Mouse (Mus musculus) layer of hippocampus, adult 2 months (tissue): ENCODE data around the gene Olfr1357. TPM values are rescaled to one million over a fixed set of nuclear protein-coding genes. Genes with fewer than 3 reads are reported as not detected.
"Not testable (repeated sequence)": the region's sequence is repeated elsewhere in the genome, so short reads cannot be mapped to it uniquely, and the experiment has no call there.

Source experiments
- DNase-seq, 2 experiments: peaks; one replicate each; pipeline ENCODE4 v3.0.0; 2022; ENCODE audit warnings: low spot score in 2 of 2
- H3K27ac ChIP-seq: fragments of 200-600 bp; 2 replicates; pipeline ENCODE4 v1.8.1; 2022
- H3K4me3 ChIP-seq: fragments of 200-600 bp; 2 replicates; pipeline ENCODE4 v1.8.1; 2022; ENCODE audit warnings: mild to moderate bottlenecking
- CTCF ChIP-seq: fragments of 200-600 bp; conservative IDR thresholded peaks from 2 replicates; pipeline ENCODE4 v1.8.1; 2022; ENCODE audit warnings: antibody characterized with exemption, mild to moderate bottlenecking, moderate library complexity
- long read RNA-seq, 2 experiments: library from polyadenylated mRNA; stranded (forward); transcript quantifications; one replicate each; pipeline ENCODE4 v2.0.0; 2021; ENCODE audit warnings: borderline mapping rate in 2 of 2
- total RNA-seq, 2 experiments: library from RNA; stranded (reverse); gene quantifications; 2 replicates each; pipeline ENCODE4 v1.2.3; 2021

The Olfr1357 gene
- total RNA-seq: not detected
- long read RNA-seq, experiment 1: 0 reads
- long read RNA-seq, experiment 2: 0 reads

DNA sequence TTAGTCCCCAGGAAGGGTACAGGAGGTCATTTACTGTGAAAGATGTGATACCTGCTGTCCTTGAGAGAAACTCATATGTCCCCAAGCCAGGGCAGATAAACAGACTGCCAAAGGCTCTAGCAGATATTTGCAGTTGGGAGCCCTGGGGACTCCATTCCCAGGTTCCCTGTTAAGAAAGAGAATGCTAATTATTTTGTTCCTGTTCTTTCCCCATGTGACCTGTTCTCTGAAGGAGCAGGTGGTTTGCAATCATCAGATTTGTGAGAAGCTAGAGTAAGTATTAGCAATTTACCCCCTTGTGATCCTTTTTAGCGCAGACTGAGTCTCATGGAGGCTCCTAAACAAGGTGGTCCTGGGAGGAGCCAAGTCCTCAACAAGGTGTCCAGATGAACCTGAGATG lies at the start of gene Olfr1357:
TSS of gene Olfr1357 (minus strand) at position 101 of the 400 bp plus-strand sequence.
- Histone ChIP-seq H3K27ac (no peak within 1 kb of the TSS), H3K4me3 (no peak within 1 kb of the TSS)
- TF ChIP-seq CTCF: no peak
- no peak for DNase-seq

- not testable (repeated sequence) for DNase-seq, H3K4me3 ChIP-seq, H3K27ac ChIP-seq
These were observed 48.8 kb upstream of the Olfr1357 start for GRCm38 (mm10) chr10:78666696-78667095.

DNA sequence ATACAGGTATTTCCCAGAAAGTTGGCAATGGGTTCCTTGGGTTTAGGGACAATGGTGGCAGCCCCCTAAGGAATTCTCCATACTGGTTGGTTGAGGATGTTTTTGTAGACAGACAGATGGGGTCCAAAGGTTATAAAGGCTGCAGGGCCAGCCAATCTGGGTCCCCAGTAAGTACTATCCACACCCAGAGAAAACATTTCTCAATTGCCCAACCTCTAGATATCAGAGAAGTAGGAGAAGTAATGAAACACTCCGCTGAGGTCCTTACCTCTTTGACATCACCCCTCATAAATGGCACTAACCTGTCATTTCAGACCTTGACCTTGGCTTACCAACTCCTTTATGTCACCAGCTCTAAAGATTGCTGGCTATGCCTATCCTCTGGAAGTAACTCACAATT lies 46.7 kb upstream of the Olfr1357 start:
- no peak overlapping the region for H3K27ac ChIP-seq
- no peak for TF ChIP-seq CTCF

DNA sequence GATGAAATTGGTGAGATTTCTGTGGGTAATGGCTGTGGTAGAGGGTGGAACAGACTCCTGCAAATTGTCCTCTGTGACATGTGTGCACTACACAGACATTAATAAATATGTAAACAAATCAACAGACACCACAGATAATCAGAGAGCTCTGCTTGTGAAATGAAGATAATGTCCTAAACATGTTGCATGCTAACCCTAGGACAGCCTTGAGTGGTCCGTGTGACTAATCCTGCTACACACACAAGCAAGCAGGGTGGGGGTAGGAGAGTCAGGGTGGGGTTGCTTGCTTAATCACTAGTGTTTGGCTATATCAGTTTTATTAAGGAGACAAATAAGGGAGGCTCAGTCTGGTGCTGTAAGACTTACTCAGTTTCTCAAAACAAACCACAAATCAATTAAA lies 43.3 kb upstream of the Olfr1357 start:
- no peak for DNase-seq
- TF ChIP-seq CTCF: no peak
- Histone ChIP-seq H3K4me3 (no peak overlapping the region), H3K27ac (no peak overlapping the region)

More for the DNA sequence above, 46.7 kb upstream of the Olfr1357 start:
- DNase-seq: no peak
- H3K4me3 ChIP-seq: no peak overlapping the region

GRCm38 (mm10) chr10:78632311-78632710 lies 14.4 kb upstream of the Olfr1357 start:
- DNase-seq: peak; percentile 43 to 45
- TF ChIP-seq CTCF: peak; percentile 77
- Histone ChIP-seq H3K4me3 (no peak overlapping the region), H3K27ac (no peak overlapping the region)

GRCm38 (mm10) chr10:78630194-78630593 lies 12.3 kb upstream of the Olfr1357 start:
- TF ChIP-seq CTCF: no peak
- DNase-seq: peak; percentile 28 to 51
- no peak overlapping the region for H3K27ac ChIP-seq
- H3K4me3 ChIP-seq: no peak overlapping the region

DNA sequence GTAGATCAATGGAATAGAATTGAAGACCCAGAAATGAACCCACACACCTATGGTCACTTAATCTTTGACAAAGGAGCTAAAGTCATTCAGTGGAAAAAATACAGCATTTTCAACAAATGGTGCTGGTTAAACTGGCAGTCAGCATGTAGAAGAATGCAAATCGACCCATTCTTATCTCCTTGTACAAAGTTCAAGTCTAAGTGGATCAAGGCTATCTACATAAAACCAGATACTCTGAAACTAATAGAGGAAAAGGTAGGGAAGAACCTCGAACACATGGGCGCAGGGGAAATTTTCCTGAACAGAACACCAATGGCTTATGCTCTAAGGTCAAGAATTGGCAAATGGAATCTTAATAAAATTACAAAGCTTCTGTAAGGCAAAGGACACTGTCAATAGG lies 5.3 kb upstream of the Olfr1357 start:
- H3K4me3 ChIP-seq, DNase-seq, H3K27ac ChIP-seq: not testable (repeated sequence)

DNA sequence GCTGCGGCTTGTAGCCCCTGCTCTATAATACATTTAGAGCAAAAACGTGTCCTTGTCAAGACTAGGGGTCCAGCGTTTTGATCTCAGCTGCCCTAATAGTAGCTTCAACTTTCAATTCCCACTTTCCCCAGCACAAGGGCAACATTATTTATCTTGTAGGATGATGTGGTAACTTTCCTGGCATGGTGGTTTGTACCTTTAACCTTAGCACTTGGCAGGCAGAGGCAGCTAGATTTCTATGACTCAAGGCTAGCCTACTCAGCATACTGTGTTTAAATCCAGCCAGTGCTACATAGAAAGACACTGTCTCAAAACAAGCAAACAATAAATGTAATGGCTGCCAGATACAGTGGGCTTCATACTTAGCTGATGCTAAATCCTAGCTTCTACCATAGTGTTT lies 10.3 kb downstream of the Olfr1357 start:
- no peak for TF ChIP-seq CTCF
- H3K27ac ChIP-seq: no peak overlapping the region
- H3K4me3 ChIP-seq: no peak overlapping the region
- DNase-seq: no peak

DNA sequence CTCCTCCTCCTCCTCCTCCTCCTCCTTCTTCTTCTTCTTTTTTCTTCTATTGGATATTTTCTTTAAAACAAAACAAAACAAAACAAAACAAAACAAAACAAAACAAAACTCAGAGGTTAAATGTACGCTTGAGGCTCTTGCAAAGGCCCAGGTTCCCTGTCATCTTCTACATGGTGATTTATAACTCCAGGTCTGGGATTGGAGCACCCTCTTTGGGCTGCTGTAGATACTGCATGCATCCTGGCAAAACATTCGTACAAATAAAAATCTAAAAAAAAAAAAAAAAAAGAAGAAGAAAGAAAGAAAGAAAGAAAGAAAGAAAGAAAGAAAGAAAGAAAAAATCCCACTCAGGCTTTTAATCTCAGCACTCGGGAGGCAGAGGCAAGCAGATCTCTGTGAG lies 12.8 kb downstream of the Olfr1357 start:
- Histone ChIP-seq H3K4me3 (no peak overlapping the region), H3K27ac (no peak overlapping the region)
- peak; percentile 27 to 42 for DNase-seq
- peak; percentile 80 for TF ChIP-seq CTCF

DNA sequence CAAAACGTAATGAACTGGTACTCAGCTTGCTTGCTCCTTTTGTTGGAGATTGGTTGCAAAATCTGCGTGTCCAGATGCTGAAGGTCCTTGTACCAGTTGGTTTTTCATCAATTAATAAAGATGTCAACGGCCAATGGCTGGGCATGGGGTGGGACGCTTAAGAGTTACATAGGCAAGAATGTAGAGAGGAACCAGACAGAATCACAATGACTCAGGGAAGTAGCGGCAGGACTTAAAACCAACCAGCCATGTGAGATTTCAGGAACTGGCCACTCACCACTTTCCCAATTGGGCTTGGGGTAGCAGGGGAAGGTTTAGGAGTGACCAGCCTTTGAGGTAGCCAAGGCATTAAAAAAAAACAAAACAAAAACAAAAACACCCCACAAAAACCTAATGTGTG lies 18.0 kb downstream of the Olfr1357 start:
- no peak overlapping the region for H3K4me3 ChIP-seq
- DNase-seq: no peak
- no peak for TF ChIP-seq CTCF
- H3K27ac ChIP-seq: no peak overlapping the region

- no peak for DNase-seq
- TF ChIP-seq CTCF: no peak
- no peak overlapping the region for H3K4me3 ChIP-seq
- no peak overlapping the region for H3K27ac ChIP-seq
These were observed 23.3 kb downstream of the Olfr1357 start for GRCm38 (mm10) chr10:78594566-78594965.

- TF ChIP-seq CTCF: no peak
- Histone ChIP-seq H3K4me3 (no peak overlapping the region), H3K27ac (no peak overlapping the region)
- no peak for DNase-seq
These were observed 23.7 kb downstream of the Olfr1357 start for GRCm38 (mm10) chr10:78594157-78594556.

DNA sequence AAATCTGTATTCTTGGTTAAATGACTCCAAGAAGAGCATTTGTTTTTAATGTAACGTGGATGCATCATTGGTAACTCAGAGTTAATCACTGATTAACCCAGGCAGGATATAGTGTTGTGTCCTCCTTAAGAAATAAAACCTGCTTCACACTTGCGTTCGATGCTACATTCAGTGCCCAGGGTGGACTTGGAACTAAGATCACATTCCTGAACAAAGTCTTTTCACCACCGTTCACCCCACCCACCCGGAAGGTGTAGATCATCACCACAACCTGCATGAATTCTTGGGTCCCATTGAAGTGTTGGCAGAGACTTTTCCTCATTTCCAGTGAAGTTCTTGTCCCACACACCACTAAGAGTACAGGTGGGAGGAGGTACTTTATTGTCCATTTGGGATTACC lies 24.1 kb downstream of the Olfr1357 start:
- no peak for DNase-seq
- TF ChIP-seq CTCF: no peak
- H3K4me3 ChIP-seq: no peak overlapping the region
- H3K27ac ChIP-seq: no peak overlapping the region

DNA sequence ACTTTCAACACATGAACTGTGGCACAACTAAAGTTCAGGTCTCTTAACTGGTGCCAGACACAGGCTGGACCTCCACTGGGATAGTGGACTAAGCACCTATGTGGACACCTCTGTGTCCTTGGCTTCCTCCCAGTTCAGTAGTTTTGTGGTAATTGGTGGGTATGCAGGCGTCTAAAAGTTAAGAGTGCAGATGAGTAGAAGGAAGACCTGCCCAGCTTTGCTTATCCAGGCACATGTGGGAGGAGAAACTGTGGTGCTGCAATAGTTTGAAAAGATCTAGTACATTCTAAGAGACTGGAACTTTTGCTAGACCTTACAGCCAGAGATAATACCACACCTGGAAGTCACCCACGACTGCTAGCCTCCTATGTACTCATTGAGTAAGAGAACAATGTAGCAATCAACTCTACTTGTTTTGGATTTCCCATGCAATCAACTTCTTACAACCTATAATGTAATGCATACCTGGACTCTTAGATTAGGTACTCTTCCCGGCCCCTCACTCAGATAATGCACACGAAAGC lies 25.0 kb downstream of the Olfr1357 start:
- no peak for DNase-seq
- TF ChIP-seq CTCF: no peak
- Histone ChIP-seq H3K4me3 (no peak overlapping the region), H3K27ac (no peak overlapping the region)
